Mouse (Mus musculus) activated CD4-positive, CD25-positive, alpha-beta regulatory T cell (primary cell): ENCODE data around the gene Ndufaf8. TPM values are rescaled to one million over a fixed set of nuclear protein-coding genes. Genes with fewer than 3 reads are reported as not detected.

Source experiments
- polyA plus RNA-seq, 2 experiments: library from polyadenylated mRNA; unstranded; fragments of 100-300 nt; shearing (Covaris generic); gene quantifications; one replicate each; pipeline ENCODE4 v1.2.1; 2017

Gene Ndufaf8
- 10 to 100 TPM; 79.0 to 98.3 TPM for polyA plus RNA-seq

GRCm38 (mm10) chr11:120098588-120099511 is at the start of gene Ndufaf8, which contains the start of gene Tepsin:
TSS of gene Ndufaf8 (plus strand) at chr11:120098928.
TSS of gene Tepsin (minus strand) at chr11:120098731.

GRCm38 (mm10) chr11:120086702-120087152 is 12.0 kb upstream of the Ndufaf8 start, which contains the start of gene Cep131:
TSS of gene Cep131 (minus strand) at chr11:120086827.

Other genes starting within 250 kb of the Ndufaf8 start
- 10 to 100 TPM; 58.0 to 66.6 TPM for gene Chmp6, start 185.5 kb upstream of the Ndufaf8 start, polyA plus RNA-seq
- 10 to 100 TPM; 12.9 to 17.5 TPM for gene Baiap2, start 156.2 kb upstream of the Ndufaf8 start, polyA plus RNA-seq
- under 1 TPM in 1 of 2 experiments, not detected in 1; 0.61 TPM for gene Aatk, start 51.8 kb upstream of the Ndufaf8 start, polyA plus RNA-seq
- gene Cep131, start 12.1 kb upstream of the Ndufaf8 start, polyA plus RNA-seq, result 1 to 10 TPM; 3.6 to 7.4 TPM
- 10 to 100 TPM; 28.1 to 30.5 TPM for gene Tepsin, start 197 bp upstream of the Ndufaf8 start, polyA plus RNA-seq
- gene Slc38a10, start 52.4 kb downstream of the Ndufaf8 start, polyA plus RNA-seq, result 100 to 1,000 TPM in 1 of 2 experiments, 10 to 100 TPM in 1; 68.7 to 106 TPM
- under 1 TPM; 0.06 to 0.73 TPM for gene Bahcc1, start 134.0 kb downstream of the Ndufaf8 start, polyA plus RNA-seq
- 1,000 to 10,000 TPM; 1,736 to 3,573 TPM for gene Actg1, start 249.6 kb downstream of the Ndufaf8 start, polyA plus RNA-seq